Mouse (Mus musculus) bone marrow, adult 2 months (tissue): Measurements from ENCODE around the gene Dnajc5g. TPM values are rescaled to one million over a fixed set of nuclear protein-coding genes. Genes with fewer than 3 reads are reported as not detected.
A peak's percentile ranks its signal among the peaks of the same experiment; 100 is the strongest.

Experiments
- H3K27ac ChIP-seq: fragments of 200-500 bp; 2 replicates; pipeline ENCODE4 v1.5.1; 2012; ENCODE audit warnings: low read depth, mild to moderate bottlenecking, control low read depth, inconsistent platforms, low read length; ENCODE audit not compliant: control insufficient read depth, poor library complexity, insufficient read depth
- H3K4me1 ChIP-seq: fragments of 200-500 bp; 2 replicates; pipeline ENCODE4 v1.6.1; 2011; ENCODE audit warnings: low read length; ENCODE audit not compliant: control insufficient read depth, insufficient read depth
- H3K4me3 ChIP-seq: fragments of 200-500 bp; replicated peaks from 2 replicates; pipeline ENCODE3; 2011; ENCODE audit warnings: mild to moderate bottlenecking, low read depth, low read length, control low read depth; ENCODE audit not compliant: control insufficient read depth
- CTCF ChIP-seq: fragments of 200-500 bp; IDR thresholded peaks from 2 replicates; pipeline ENCODE4 v1.5.1; 2011; ENCODE audit warnings: low read length, control low read depth; ENCODE audit not compliant: control insufficient read depth, insufficient read depth
- POLR2A ChIP-seq: fragments of 200-500 bp; IDR thresholded peaks from 2 replicates; pipeline ENCODE4 v1.6.1; 2011; ENCODE audit warnings: low read depth, mild to moderate bottlenecking, control low read depth, low read length, borderline replicate concordance; ENCODE audit not compliant: control insufficient read depth
- WGBS: fragments of 180-500 bp; shearing (Covaris S2); methylation state at CpG from one replicate; pipeline ENCODE4 v1.1.7; 2018; 5-methylcytosine and 5-hydroxymethylcytosine counted together
- polyA plus RNA-seq: library from polyadenylated mRNA; stranded (reverse); fragments of >200 nt; gene quantifications from 2 replicates; pipeline ENCODE4 v1.2.4, GENCODE M21; 2011; ENCODE audit warnings: low replicate concordance; ENCODE audit not compliant: missing spikeins, insufficient read depth, insufficient read length

The Dnajc5g gene
- polyA plus RNA-seq, 1 experiment = not detected

DNA sequence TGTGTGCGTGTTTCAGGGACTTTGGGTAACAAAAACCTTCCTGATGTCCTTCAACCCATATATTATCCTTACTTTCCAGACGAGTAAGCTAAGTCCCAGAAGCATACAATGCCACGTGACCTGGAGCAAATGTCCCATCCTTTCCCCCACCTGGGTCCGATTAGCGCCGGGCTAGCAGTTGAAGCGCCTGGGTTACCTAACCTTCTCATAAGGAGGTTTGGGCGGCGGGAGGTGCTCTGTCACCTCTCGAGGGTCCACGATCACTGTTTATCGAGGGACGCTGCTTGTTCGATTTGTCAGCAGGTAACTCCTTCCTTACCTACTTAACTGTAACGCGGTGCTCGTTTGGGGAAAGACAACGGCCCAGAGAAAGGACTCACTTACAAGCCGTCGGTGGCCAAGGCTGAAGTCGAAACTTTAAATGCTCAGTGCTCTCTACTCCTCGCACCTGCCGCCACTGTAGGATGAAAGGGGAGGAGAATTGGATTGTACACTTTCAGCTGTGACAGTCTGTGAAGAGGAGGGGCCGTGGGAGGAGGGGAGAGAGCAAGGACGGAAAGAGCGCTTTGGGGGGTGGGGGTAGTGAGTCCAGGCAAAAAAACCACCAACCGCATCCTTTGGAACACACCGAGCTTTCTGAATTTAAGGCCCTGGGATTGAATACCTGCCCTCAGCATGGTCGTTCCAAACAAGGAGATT lies 11.8 kb upstream of the Dnajc5g start:
- Histone ChIP-seq H3K4me1 (no peaks in the 10 kb centered on the region; the same call in 1 of the 2 replicates), H3K27ac (no peak overlapping the region), H3K4me3 (no peak overlapping the region)
- WGBS = 5% methylated on average over 29 of the region's 29 CpGs
- no peak for TF ChIP-seq CTCF

DNA sequence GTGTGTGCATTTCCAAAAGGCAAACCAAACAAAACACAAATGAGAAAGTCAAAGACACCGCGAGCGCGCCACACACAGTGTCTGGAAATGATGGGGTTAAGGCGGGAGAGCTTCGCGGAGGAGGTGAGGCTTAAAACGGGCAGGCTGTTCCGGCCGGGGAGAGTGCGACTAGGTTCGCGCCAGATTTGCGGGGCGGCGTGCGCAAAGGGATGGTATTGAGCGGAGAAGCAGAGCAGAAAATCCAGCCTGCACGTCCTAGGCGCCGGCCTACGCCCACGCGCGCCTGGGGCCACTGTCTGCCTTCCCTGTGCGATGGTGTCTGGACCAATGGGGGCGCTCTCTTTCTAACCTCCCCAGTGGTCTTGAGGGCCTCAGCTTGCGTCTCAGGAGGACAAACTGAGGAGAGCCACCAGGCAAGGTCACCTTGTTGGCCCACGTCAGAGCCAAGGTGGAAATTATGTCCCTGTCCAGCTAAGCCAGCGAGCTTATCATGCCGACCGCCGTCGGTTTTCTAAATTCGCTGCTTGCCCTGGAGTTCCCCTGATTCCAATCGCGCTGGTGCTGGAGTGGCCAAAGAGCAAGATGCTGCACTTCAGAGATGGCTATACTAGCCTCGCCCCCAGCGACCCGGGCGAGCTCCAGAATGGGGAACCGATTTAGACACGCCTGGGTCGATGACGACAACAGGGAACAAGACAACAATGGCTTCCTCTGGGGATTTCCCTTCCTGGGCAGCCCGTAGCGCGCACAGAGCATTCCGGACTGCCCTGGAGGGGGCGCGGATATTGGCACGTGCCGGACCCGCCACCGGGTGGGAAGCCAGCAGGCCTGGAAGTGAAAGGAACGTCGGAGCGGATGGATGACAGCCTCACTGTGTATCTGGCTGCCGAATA lies 11.0 kb upstream of the Dnajc5g start:
- TF ChIP-seq CTCF (no peak), POLR2A (no peak)
- WGBS = 2% methylated on average over 59 of the region's 59 CpGs

DNA sequence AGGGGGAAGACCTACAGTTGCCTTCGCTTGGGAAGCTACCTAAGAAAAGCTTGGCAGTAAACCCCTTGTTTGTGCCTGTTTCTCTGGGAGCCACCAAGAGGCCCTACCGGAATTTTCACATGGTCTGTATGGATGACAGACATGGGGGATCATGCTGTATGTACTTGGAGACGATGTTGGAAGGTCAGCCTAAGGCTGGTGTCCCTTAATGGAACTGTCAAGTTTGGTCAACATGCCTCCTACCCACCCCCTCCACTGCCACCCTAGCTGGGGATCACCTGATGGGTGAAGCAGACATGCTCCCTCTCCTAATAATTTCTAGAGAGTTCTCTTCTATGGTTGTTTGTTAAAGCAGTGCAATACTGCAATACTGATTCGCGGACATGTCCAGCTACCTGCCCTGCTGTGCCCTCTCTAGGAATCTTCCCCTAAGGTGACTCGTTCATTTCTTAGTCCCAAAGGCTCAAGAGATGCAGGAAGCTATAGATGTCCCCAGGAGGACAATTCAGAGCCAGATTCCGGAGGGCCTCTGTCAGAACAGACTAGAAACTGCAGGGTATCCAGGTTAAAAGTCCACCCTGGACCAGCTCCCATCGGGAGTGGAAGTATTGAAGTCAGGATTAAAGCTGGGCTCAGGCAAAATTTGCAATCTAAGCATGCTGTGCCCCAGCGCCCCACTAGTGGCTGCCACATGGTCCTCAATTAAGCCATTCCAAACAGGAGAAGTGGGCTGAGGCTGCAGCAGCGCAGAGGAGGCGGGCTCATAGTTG lies 10.2 kb upstream of the Dnajc5g start:
- no peak overlapping the region for H3K4me3 ChIP-seq
- no peaks in the 10 kb centered on the region; the same call in 1 of the 2 replicates for H3K4me1 ChIP-seq
- WGBS = 39% methylated on average over 11 of the region's 11 CpGs
- H3K27ac ChIP-seq = no peak overlapping the region
- no peak for TF ChIP-seq CTCF

More for the DNA sequence above, 11.0 kb upstream of the Dnajc5g start:
- Histone ChIP-seq H3K4me1 (no peaks in the 10 kb centered on the region; the same call in 1 of the 2 replicates), H3K4me3 (peak overlapping the region; percentile 21), H3K27ac (no peak overlapping the region)

DNA sequence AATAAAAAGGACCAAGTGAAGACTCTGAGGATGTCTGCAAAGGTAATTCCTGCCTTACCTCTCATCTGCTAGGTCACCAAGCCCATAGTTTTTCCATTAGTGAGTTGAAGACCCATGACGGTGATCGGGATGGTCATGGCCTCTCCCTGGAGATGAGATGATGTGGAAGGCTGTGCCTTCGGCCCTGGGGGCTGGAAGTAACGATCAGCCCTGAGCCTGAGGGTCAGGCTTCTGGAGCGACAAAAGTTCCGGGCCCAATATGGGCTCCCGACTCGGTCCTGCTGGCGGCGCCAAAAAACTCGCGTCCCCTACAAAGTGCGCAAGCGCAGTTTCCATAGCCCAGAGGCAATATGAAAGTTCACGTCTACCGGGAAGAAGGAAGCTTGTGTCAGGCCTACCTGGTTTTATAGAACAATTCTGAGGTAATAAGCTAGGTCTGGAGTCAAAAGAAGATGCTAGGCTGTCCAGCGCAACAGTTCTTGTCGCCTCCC lies 2.0 kb downstream of the Dnajc5g start, which contains the start of gene Slc30a3:
Gene Slc30a3 (minus strand): TSS at position 238 of the 491 bp plus-strand sequence.
- WGBS = 89% methylated on average over 18 of the region's 18 CpGs
- no peak within 1 kb of the TSS for H3K27ac ChIP-seq
- no peak within 1 kb of the TSS for H3K4me3 ChIP-seq
- H3K4me1 ChIP-seq = no peaks in the 10 kb centered on the region
- no peak for TF ChIP-seq POLR2A
- TF ChIP-seq CTCF = no peak

DNA sequence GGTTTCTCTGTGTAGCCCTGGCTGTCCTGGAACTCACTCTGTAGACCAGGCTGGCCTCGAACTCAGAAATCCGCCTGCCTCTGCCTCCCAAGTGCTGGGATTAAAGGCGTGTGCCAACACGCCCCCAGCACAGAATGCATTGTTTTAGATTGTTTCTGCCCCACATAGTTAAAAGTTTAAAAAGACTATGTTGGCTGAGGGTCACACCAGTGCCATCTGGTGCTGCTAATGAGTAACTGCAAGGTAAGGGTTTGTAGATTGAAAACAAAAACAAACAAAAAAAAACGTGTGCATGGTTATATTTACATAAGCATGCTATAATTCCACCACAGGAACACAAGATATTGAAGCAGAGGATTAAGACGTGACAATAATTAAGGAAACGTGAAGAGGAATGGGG lies 4.7 kb downstream of the Dnajc5g start:
- Histone ChIP-seq H3K4me1 (no peaks in the 10 kb centered on the region), H3K4me3 (no peak overlapping the region), H3K27ac (no peak overlapping the region)
- 21% methylated on average over 7 of the region's 7 CpGs for WGBS
- TF ChIP-seq CTCF = no peak

DNA sequence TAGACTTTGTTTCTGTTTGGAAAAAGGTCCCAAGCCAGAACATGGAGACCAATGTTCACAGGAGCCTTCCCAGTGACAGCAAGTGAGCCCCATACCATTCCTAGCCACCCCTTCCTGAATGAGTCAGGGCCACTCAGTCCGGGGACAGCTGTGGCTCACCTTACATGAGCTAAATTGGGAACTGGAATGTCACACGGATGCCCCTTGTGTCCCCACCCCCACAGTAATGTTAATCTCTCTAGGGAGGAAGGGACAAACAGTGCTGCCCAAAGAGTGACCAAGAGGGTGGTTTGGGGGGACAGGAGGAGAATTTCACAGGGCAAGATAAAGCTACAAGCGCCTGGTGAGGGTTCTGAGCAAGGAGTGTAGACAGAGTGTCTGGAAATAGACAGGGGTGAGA lies 10.3 kb downstream of the Dnajc5g start, which contains the start of gene Trim54:
Gene Trim54 (plus strand): TSS at position 359 of the 400 bp plus-strand sequence.
- no peak within 1 kb of the TSS for H3K4me3 ChIP-seq
- no peak within 1 kb of the TSS for H3K27ac ChIP-seq
- 32% methylated on average over 3 of the region's 3 CpGs for WGBS
- no peaks in the 10 kb centered on the region for H3K4me1 ChIP-seq
- no peak for TF ChIP-seq POLR2A
- no peak for TF ChIP-seq CTCF

DNA sequence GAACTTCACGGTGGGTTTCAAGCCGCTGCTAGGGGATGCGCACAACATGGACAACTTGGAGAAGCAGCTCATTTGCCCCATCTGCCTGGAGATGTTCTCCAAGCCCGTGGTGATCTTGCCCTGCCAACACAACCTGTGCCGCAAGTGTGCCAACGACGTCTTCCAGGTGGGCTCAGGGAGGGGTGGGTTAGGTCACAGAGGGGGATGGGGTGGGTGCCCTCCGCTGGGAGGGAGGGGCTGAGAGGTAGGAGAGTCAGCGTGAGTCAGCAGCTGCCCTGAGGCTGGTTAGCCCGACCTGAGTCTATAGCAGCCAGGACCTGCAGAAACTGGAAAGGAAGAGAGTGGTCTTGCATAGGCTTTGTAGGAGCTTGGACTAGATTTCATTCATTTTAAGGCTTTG lies 10.8 kb downstream of the Dnajc5g start:
- TF ChIP-seq POLR2A = no peak
- no peak for TF ChIP-seq CTCF
- 29% methylated on average over 10 of the region's 10 CpGs for WGBS
- no peak overlapping the region for H3K27ac ChIP-seq
- H3K4me3 ChIP-seq = no peak overlapping the region
- H3K4me1 ChIP-seq = no peaks in the 10 kb centered on the region

DNA sequence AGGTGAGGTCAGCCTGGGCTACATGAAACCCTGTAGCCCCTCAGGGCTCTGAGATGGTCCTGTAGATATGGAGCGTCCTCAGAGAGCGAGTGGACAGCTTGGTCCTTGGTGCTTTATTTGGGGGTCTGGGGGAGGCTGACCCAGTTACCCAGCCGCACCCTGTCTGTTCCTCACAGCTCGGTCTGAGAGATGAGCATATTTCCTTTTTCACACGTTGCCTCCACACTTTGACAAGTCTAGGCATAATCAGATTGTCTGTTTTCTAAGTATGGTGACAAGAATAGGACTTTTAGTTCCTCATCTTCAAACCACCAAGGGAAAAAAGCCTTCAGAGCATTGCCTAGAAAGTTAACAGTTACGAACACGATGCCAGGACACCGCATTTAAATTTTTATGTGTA lies 15.0 kb downstream of the Dnajc5g start:
- no peak overlapping the region for H3K4me3 ChIP-seq
- no peak for TF ChIP-seq CTCF
- TF ChIP-seq POLR2A = no peak
- no peak overlapping the region for H3K27ac ChIP-seq
- 43% methylated on average over 8 of the region's 8 CpGs for WGBS
- H3K4me1 ChIP-seq = no peaks in the 10 kb centered on the region
